Mouse (Mus musculus) neutrophil, adult 83 days (primary cell): ENCODE results near the gene Ppm1n. TPM values are rescaled to one million over a fixed set of nuclear protein-coding genes. Genes with fewer than 3 reads are reported as not detected.

Source experiments
- total RNA-seq, 2 experiments: library from RNA; stranded (reverse); gene quantifications; one replicate each; pipeline ENCODE4 v1.2.4; 2023

The Ppm1n gene
- total RNA-seq = 1 to 10 TPM in 1 of 2 experiments, not detected in 1; 2.1 TPM

GRCm38 (mm10) chr7:19279581-19280114 is at the start of gene Ppm1n:
Gene Ppm1n (minus strand): TSS chr7:19280064.

DNA sequence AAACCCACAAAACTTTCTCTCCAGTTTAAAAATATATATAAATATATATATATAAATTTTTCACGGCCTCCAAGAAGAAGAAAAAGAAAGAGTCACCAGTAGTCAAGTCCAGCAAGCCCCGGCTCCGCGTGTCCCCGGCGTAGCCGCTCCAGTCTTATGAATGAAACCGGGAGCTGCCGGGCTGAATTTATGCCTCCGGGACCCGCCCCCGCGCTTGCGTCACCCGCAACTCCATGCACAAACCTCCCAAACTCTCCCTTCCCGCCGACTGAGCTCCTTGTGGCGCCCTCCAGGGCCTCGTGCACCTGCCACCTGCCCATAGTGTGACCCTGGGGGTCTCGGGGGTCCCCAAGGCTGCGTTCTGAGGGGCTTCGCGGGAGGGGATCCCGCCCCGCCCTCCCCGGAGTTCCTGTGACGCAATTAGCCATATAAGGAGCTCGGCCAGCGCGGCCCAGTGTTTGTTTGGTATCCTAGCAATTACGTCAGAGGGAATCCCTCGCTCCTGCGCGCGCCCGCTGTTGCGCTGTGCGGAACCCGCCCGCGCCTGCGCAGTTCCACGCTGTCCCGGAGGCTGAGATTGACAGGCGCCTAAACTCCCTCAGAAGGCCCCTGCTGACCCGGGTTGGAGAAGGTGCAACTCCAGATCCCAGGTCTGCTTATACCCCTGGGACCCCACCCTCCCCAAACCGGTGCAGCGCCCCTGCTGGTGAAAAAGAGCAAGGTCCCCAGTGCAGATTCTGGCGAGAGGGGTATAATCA is 30.2 kb upstream of the Ppm1n start, which contains the start of gene Fosb:
Gene Fosb, minus strand, starts transcription at position 168 of the 758 bp plus-strand sequence.

GRCm38 (mm10) chr7:19282385-19282784 is 2.5 kb upstream of the Ppm1n start, which contains the start of gene Rtn2:
Gene Rtn2 (plus strand): TSS chr7:19282624.

GRCm38 (mm10) chr7:19271238-19272172 is 8.4 kb downstream of the Ppm1n start, which contains the start of gene Vasp:
Gene Vasp (minus strand): TSS chr7:19271817.

GRCm38 (mm10) chr7:19227883-19228792 is 51.7 kb downstream of the Ppm1n start, which contains the start of gene Opa3:
Gene Opa3 (plus strand): TSS chr7:19228334.

Other genes starting within 250 kb of the Ppm1n start
- not detected for gene Rsph6a, start 225.4 kb downstream of the Ppm1n start, total RNA-seq
- 10 to 100 TPM; 13.9 to 23.0 TPM for gene Dmwd, start 203.8 kb downstream of the Ppm1n start, total RNA-seq
- gene Dmpk, start 196.2 kb downstream of the Ppm1n start, total RNA-seq = 1 to 10 TPM; 4.6 to 7.9 TPM
- gene Six5, start 185.5 kb downstream of the Ppm1n start, total RNA-seq = 1 to 10 TPM in 1 of 2 experiments, under 1 TPM in 1; 0.35 to 1.1 TPM
- not detected for gene Gm4969, start 161.7 kb downstream of the Ppm1n start, total RNA-seq
- gene Fbxo46, start 160.2 kb downstream of the Ppm1n start, total RNA-seq = 10 to 100 TPM; 16.2 to 16.6 TPM
- 10 to 100 TPM; 10.4 to 10.8 TPM for gene Qpctl, start 130.8 kb downstream of the Ppm1n start, total RNA-seq
- gene Snrpd2, start 130.3 kb downstream of the Ppm1n start, total RNA-seq = 10 to 100 TPM; 44.8 to 49.2 TPM
- not detected for gene Gipr, start 113.9 kb downstream of the Ppm1n start, total RNA-seq
- gene Eml2, start 103.6 kb downstream of the Ppm1n start, total RNA-seq = 10 to 100 TPM; 59.9 to 73.3 TPM
- not detected for gene Gpr4, start 67.5 kb downstream of the Ppm1n start, total RNA-seq
- 10 to 100 TPM; 22.5 to 24.0 TPM for gene Opa3, start 51.7 kb downstream of the Ppm1n start, total RNA-seq
- gene Vasp, start 8.2 kb downstream of the Ppm1n start, total RNA-seq = 100 to 1,000 TPM; 586 to 605 TPM
- gene Rtn2, start 2.6 kb upstream of the Ppm1n start, total RNA-seq = not detected
- 1,000 to 10,000 TPM; 1,994 to 3,359 TPM for gene Fosb, start 30.0 kb upstream of the Ppm1n start, total RNA-seq
- gene Ercc1, start 64.7 kb upstream of the Ppm1n start, total RNA-seq = 10 to 100 TPM; 16.8 to 19.7 TPM
- 1 to 10 TPM; 5.5 to 5.8 TPM for gene Cd3eap, start 79.4 kb upstream of the Ppm1n start, total RNA-seq
- gene Ppp1r13l, start 79.7 kb upstream of the Ppm1n start, total RNA-seq = 1 to 10 TPM; 2.9 to 5.6 TPM
- gene Ercc2, start 101.9 kb upstream of the Ppm1n start, total RNA-seq = 10 to 100 TPM; 13.2 to 23.6 TPM
- gene Klc3, start 124.0 kb upstream of the Ppm1n start, total RNA-seq = not detected
- 1 to 10 TPM; 3.4 to 4.7 TPM for gene Ckm, start 124.7 kb upstream of the Ppm1n start, total RNA-seq
- 10 to 100 TPM; 26.4 to 28.6 TPM for gene Mark4, start 178.8 kb upstream of the Ppm1n start, total RNA-seq
- gene Exoc3l2, start 183.3 kb upstream of the Ppm1n start, total RNA-seq = under 1 TPM; 0.24 to 0.35 TPM
- 1 to 10 TPM; 7.4 to 7.9 TPM for gene Bloc1s3, start 228.3 kb upstream of the Ppm1n start, total RNA-seq
- gene Trappc6a, start 228.3 kb upstream of the Ppm1n start, total RNA-seq = 10 to 100 TPM; 22.1 to 24.5 TPM
- gene Nkpd1, start 237.8 kb upstream of the Ppm1n start, total RNA-seq = not detected